Mouse (Mus musculus) naive thymus-derived CD4-positive, alpha-beta T cell, adult 5 months (primary cell): ENCODE measurements around the gene Sox1. TPM values are rescaled to one million over a fixed set of nuclear protein-coding genes. Genes with fewer than 3 reads are reported as not detected.

Source experiments
- polyA plus RNA-seq: library from polyadenylated mRNA; unstranded; fragments of 100-300 nt; shearing (Covaris generic); gene quantifications from one replicate; pipeline ENCODE4 v1.2.1, GENCODE M21; 2017

Sox1 gene
- not detected for polyA plus RNA-seq

GRCm38 (mm10) chr8:12395071-12396031, at the start of gene Sox1:
Gene Sox1 (plus strand): TSS chr8:12395295.

Other genes starting within 250 kb of the Sox1 start
- gene A230072I06Rik, start 116.5 kb upstream of the Sox1 start, polyA plus RNA-seq = not detected
- gene Spaca7, start 177.7 kb downstream of the Sox1 start, polyA plus RNA-seq = not detected